Mouse (Mus musculus): ENCODE measurements at regions not wholly inside any gene's neighbourhood (a gene's known extent, or its start where the extent isn't known, plus 50 kb on each side); places are given as distances from the start of the nearest gene placed in this dataset.
A peak's percentile ranks its signal among the peaks of the same experiment; 100 is the strongest.

GRCm38 (mm10) chr1:14613232-14613894, 1479.8 kb downstream of the 4930444P10Rik start:
- Histone ChIP-seq H3K4me2 (no peak overlapping the region), H3K27me3 (no peaks in the 10 kb centered on the region)
- 96% methylated on average over 2 of the region's 2 CpGs for WGBS

GRCm38 (mm10) chr1:14609054-14609453, 1484.1 kb downstream of the 4930444P10Rik start:
- no peaks in the 10 kb centered on the region for H3K27me3 ChIP-seq
- no peak overlapping the region for H3K4me3 ChIP-seq (replicated peaks)
- no peak overlapping the region for H3K27ac ChIP-seq
- H3K4me1 ChIP-seq = no peaks in the 10 kb centered on the region
- 30% methylated on average over 2 of the region's 2 CpGs for WGBS
- H3K9ac ChIP-seq = no peak overlapping the region
- H3K36me3 ChIP-seq (replicated peaks) = no peaks in the 10 kb centered on the region
- H3K9me3 ChIP-seq = no peaks in the 10 kb centered on the region
- no peak for ATAC-seq (ENCODE audit: low FRiP score)
- H3K4me2 ChIP-seq = no peak overlapping the region

More at GRCm38 (mm10) chr1:14613232-14613894, 1479.8 kb downstream of the 4930444P10Rik start:
- no peak overlapping the region for H3K27ac ChIP-seq
- no peak overlapping the region for H3K9ac ChIP-seq
- no peaks in the 10 kb centered on the region for H3K36me3 ChIP-seq (replicated peaks)
- H3K9me3 ChIP-seq = no peaks in the 10 kb centered on the region
- no peak for ATAC-seq (ENCODE audit: low FRiP score)
- no peak overlapping the region for H3K4me3 ChIP-seq (replicated peaks)
- no peaks in the 10 kb centered on the region for H3K4me1 ChIP-seq

- Histone ChIP-seq H3K9ac (no peak overlapping the region), H3K4me3 (replicated peaks) (no peak overlapping the region), H3K36me3 (replicated peaks) (no peaks in the 10 kb centered on the region), H3K4me2 (no peak overlapping the region), H3K4me1 (no peaks in the 10 kb centered on the region), H3K27ac (no peak overlapping the region), H3K27me3 (no peaks in the 10 kb centered on the region), H3K9me3 (no peaks in the 10 kb centered on the region)
- WGBS = 73% methylated on average over 1 of the region's 1 CpGs
- ATAC-seq (ENCODE audit: low FRiP score) = no peak
Measured at GRCm38 (mm10) chr1:14595961-14596360, 1497.2 kb downstream of the 4930444P10Rik start.

GRCm38 (mm10) chr1:14589905-14590304, 1503.2 kb downstream of the 4930444P10Rik start:
- H3K4me1 ChIP-seq = no peaks in the 10 kb centered on the region
- H3K9me3 ChIP-seq = no peaks in the 10 kb centered on the region
- WGBS = 94% methylated on average over 5 of the region's 5 CpGs
- H3K9ac ChIP-seq = no peak overlapping the region
- no peak overlapping the region for H3K4me2 ChIP-seq
- H3K27me3 ChIP-seq = no peaks in the 10 kb centered on the region
- H3K36me3 ChIP-seq (replicated peaks) = no peaks in the 10 kb centered on the region
- no peak overlapping the region for H3K4me3 ChIP-seq (replicated peaks)
- no peak for ATAC-seq (ENCODE audit: low FRiP score)
- no peak overlapping the region for H3K27ac ChIP-seq

GRCm38 (mm10) chr1:14579376-14579775, 1513.7 kb downstream of the 4930444P10Rik start:
- Histone ChIP-seq H3K27ac (no peak overlapping the region), H3K4me1 (no peaks in the 10 kb centered on the region), H3K4me2 (no peak overlapping the region), H3K4me3 (replicated peaks) (no peak overlapping the region), H3K27me3 (no peaks in the 10 kb centered on the region), H3K9ac (no peak overlapping the region), H3K36me3 (replicated peaks) (no peaks in the 10 kb centered on the region), H3K9me3 (no peaks in the 10 kb centered on the region)
- no peak for ATAC-seq (ENCODE audit: low FRiP score)
- 85% methylated on average over 1 of the region's 1 CpGs for WGBS

GRCm38 (mm10) chr1:14576263-14576662, 1516.9 kb downstream of the 4930444P10Rik start:
- ATAC-seq (ENCODE audit: low FRiP score) = no peak
- no peak overlapping the region for H3K27ac ChIP-seq
- H3K4me1 ChIP-seq = no peaks in the 10 kb centered on the region
- no peak overlapping the region for H3K4me3 ChIP-seq (replicated peaks)
- no peak overlapping the region for H3K4me2 ChIP-seq
- no peak overlapping the region for H3K9ac ChIP-seq
- H3K27me3 ChIP-seq = no peaks in the 10 kb centered on the region
- H3K36me3 ChIP-seq (replicated peaks) = no peaks in the 10 kb centered on the region
- WGBS = 91% methylated on average over 1 of the region's 1 CpGs
- H3K9me3 ChIP-seq = no peaks in the 10 kb centered on the region

- Histone ChIP-seq H3K36me3 (replicated peaks) (no peaks in the 10 kb centered on the region), H3K27me3 (no peaks in the 10 kb centered on the region), H3K9ac (no peak overlapping the region), H3K27ac (no peak overlapping the region), H3K4me1 (no peaks in the 10 kb centered on the region), H3K9me3 (no peaks in the 10 kb centered on the region), H3K4me3 (replicated peaks) (no peak overlapping the region), H3K4me2 (no peak overlapping the region)
- 40% methylated on average over 5 of the region's 5 CpGs for WGBS
- ATAC-seq (ENCODE audit: low FRiP score) = peak; percentile 53; the same call in 1 of the 2 replicates
Measured at GRCm38 (mm10) chr1:14570562-14570981, 1522.6 kb downstream of the 4930444P10Rik start.

- Histone ChIP-seq H3K4me2 (no peak overlapping the region), H3K27ac (no peak overlapping the region), H3K9me3 (no peaks in the 10 kb centered on the region), H3K9ac (no peak overlapping the region), H3K27me3 (no peaks in the 10 kb centered on the region), H3K4me1 (no peaks in the 10 kb centered on the region), H3K4me3 (replicated peaks) (no peak overlapping the region), H3K36me3 (replicated peaks) (no peaks in the 10 kb centered on the region)
- peak; percentile 64; the same call in 1 of the 2 replicates for ATAC-seq (ENCODE audit: low FRiP score)
- 61% methylated on average over 3 of the region's 3 CpGs for WGBS
Measured at GRCm38 (mm10) chr1:14570113-14570512, 1523.0 kb downstream of the 4930444P10Rik start.

GRCm38 (mm10) chr1:14567006-14567405, 1526.1 kb downstream of the 4930444P10Rik start:
- ATAC-seq (ENCODE audit: low FRiP score) = no peak
- 51% methylated on average over 4 of the region's 4 CpGs for WGBS
- no peak overlapping the region for H3K4me2 ChIP-seq
- H3K4me3 ChIP-seq (replicated peaks) = no peak overlapping the region
- H3K27me3 ChIP-seq = no peaks in the 10 kb centered on the region
- no peaks in the 10 kb centered on the region for H3K4me1 ChIP-seq
- H3K9me3 ChIP-seq = no peaks in the 10 kb centered on the region
- H3K36me3 ChIP-seq (replicated peaks) = no peaks in the 10 kb centered on the region
- H3K9ac ChIP-seq = no peak overlapping the region
- no peak overlapping the region for H3K27ac ChIP-seq

- Histone ChIP-seq H3K27ac (no peak overlapping the region), H3K4me2 (no peak overlapping the region), H3K9me3 (no peaks in the 10 kb centered on the region), H3K9ac (no peak overlapping the region), H3K36me3 (replicated peaks) (no peaks in the 10 kb centered on the region), H3K4me3 (replicated peaks) (no peak overlapping the region), H3K27me3 (no peaks in the 10 kb centered on the region), H3K4me1 (no peaks in the 10 kb centered on the region)
- no peak for ATAC-seq (ENCODE audit: low FRiP score)
- WGBS = 61% methylated on average over 1 of the region's 1 CpGs
Measured at GRCm38 (mm10) chr1:14566386-14566785, 1526.7 kb downstream of the 4930444P10Rik start.

Measured in forebrain, embryonic 12.5 days (tissue).